Mouse (Mus musculus): ENCODE data around the gene Senp5.
A peak's percentile ranks its signal among the peaks of the same experiment; 100 is the strongest.
"Not testable (repeated sequence)": the region's sequence is repeated elsewhere in the genome, so short reads cannot be mapped to it uniquely, and the experiment has no call there.

The Senp5 gene

GRCm38 (mm10) chr16:32002509-32003477 lies at the start of gene Senp5:
Gene Senp5, minus strand, starts transcription at chr16:32003287.
- DNase-seq (ENCODE audit: low read depth, low spot score) = peak; percentile 75

- DNase-seq (ENCODE audit: low read depth, low spot score) = no peak
Observed at GRCm38 (mm10) chr16:32042367-32042766, 39.3 kb upstream of the Senp5 start.

- DNase-seq (ENCODE audit: low read depth, low spot score) = no peak
Observed at GRCm38 (mm10) chr16:32019678-32020077, 16.6 kb upstream of the Senp5 start.

- DNase-seq (ENCODE audit: low read depth, low spot score) = no peak
Observed at GRCm38 (mm10) chr16:32010330-32010729, 7.2 kb upstream of the Senp5 start.

- DNase-seq (ENCODE audit: low read depth, low spot score) = no peak
Observed at GRCm38 (mm10) chr16:32009913-32010312, 6.8 kb upstream of the Senp5 start.

- DNase-seq (ENCODE audit: low read depth, low spot score) = no peak
Observed at GRCm38 (mm10) chr16:32008529-32009293, 5.6 kb upstream of the Senp5 start.

- DNase-seq (ENCODE audit: low read depth, low spot score) = no peak
Observed at GRCm38 (mm10) chr16:32004731-32005130, 1.6 kb upstream of the Senp5 start.

- DNase-seq (ENCODE audit: low read depth, low spot score) = no peak
Observed at GRCm38 (mm10) chr16:31996371-31996770, 6.7 kb downstream of the Senp5 start.

- no peak for DNase-seq (ENCODE audit: low read depth, low spot score)
Observed at GRCm38 (mm10) chr16:31993946-31994345, 9.1 kb downstream of the Senp5 start.

GRCm38 (mm10) chr16:31993195-31993594 lies 9.9 kb downstream of the Senp5 start:
- DNase-seq (ENCODE audit: low read depth, low spot score) = no peak

GRCm38 (mm10) chr16:31992039-31992438 lies 11.0 kb downstream of the Senp5 start:
- DNase-seq (ENCODE audit: low read depth, low spot score) = no peak

- DNase-seq (ENCODE audit: low read depth, low spot score) = no peak
Observed at GRCm38 (mm10) chr16:31980946-31981345, 22.1 kb downstream of the Senp5 start.

- no peak for DNase-seq (ENCODE audit: low read depth, low spot score)
Observed at GRCm38 (mm10) chr16:31979501-31979900, 23.6 kb downstream of the Senp5 start.

GRCm38 (mm10) chr16:31975258-31975657 lies 27.8 kb downstream of the Senp5 start:
- DNase-seq (ENCODE audit: low read depth, low spot score) = no peak

GRCm38 (mm10) chr16:31963224-31963623 lies 39.9 kb downstream of the Senp5 start:
- no peak for DNase-seq (ENCODE audit: low read depth, low spot score)

- DNase-seq (ENCODE audit: low read depth, low spot score) = peak; percentile 87
Observed at GRCm38 (mm10) chr16:31948345-31948774, 54.7 kb downstream of the Senp5 start, which contains the start of the genes 0610012G03Rik and Ncbp2. Gene 0610012G03Rik, minus strand, starts transcription at chr16:31948494. Gene Ncbp2, plus strand, starts transcription at chr16:31948513.

- DNase-seq (ENCODE audit: low read depth, low spot score) = no peak
Observed at GRCm38 (mm10) chr16:31947901-31948316, 55.2 kb downstream of the Senp5 start.

GRCm38 (mm10) chr16:31947333-31947732 lies 55.8 kb downstream of the Senp5 start:
- no peak for DNase-seq (ENCODE audit: low read depth, low spot score)

- DNase-seq (ENCODE audit: low read depth, low spot score) = not testable (repeated sequence)
Observed at GRCm38 (mm10) chr16:31945986-31946385, 57.1 kb downstream of the Senp5 start.

- no peak for DNase-seq (ENCODE audit: low read depth, low spot score)
Observed at GRCm38 (mm10) chr16:31945372-31945771, 57.7 kb downstream of the Senp5 start.

GRCm38 (mm10) chr16:31944698-31945255 lies 58.3 kb downstream of the Senp5 start:
- no peak for DNase-seq (ENCODE audit: low read depth, low spot score)

- peak; percentile 44 for DNase-seq (ENCODE audit: low read depth, low spot score)
Observed at GRCm38 (mm10) chr16:31943980-31944379, 59.1 kb downstream of the Senp5 start.
